Mouse (Mus musculus): ENCODE results near the gene Txnip. TPM values are rescaled to one million over a fixed set of nuclear protein-coding genes. Genes with fewer than 3 reads are reported as not detected.

The Txnip gene
- polyA plus RNA-seq, 1 experiment: 423 TPM

GRCm38 (mm10) chr3:96571896-96572698 lies 14.3 kb downstream of the Txnip start:
- TF ChIP-seq CTCF (IDR thresholded peaks at IDR 0.05; ENCODE audit: extremely low read depth, insufficient read depth, insufficient read length, insufficient replicate concordance) (no peak), POLR2A (IDR thresholded peaks at IDR 0.05; ENCODE audit: low read depth, low read length) (no peak)
- H3K27ac ChIP-seq (ENCODE audit: insufficient read depth, low read length): peak overlapping the region; percentile 50
- H3K36me3 ChIP-seq (ENCODE audit: control insufficient read depth, insufficient read depth, low read length): no peaks in the 10 kb centered on the region
- no peaks in the 10 kb centered on the region for H3K27me3 ChIP-seq (ENCODE audit: control insufficient read depth, insufficient read depth, low read length)
- H3K4me1 ChIP-seq (ENCODE audit: control insufficient read depth, insufficient read depth, insufficient read length): peaks cover 22% of the 10 kb centered on the region
- no peak overlapping the region for H3K4me3 ChIP-seq (ENCODE audit: extremely low read depth, insufficient read depth, insufficient read length)
- WGBS: 66% methylated on average over 16 of the region's 16 CpGs
- DNase-seq (ENCODE audit: low read depth in 1 of 2, low spot score in 2 of 2): no peak

GRCm38 (mm10) chr3:96573611-96574511 lies 16.1 kb downstream of the Txnip start:
- Histone ChIP-seq H3K27me3 (ENCODE audit: control insufficient read depth, insufficient read depth, low read length) (no peaks in the 10 kb centered on the region), H3K4me3 (ENCODE audit: extremely low read depth, insufficient read depth, insufficient read length) (no peak overlapping the region), H3K27ac (ENCODE audit: insufficient read depth, low read length) (no peak overlapping the region), H3K4me1 (ENCODE audit: control insufficient read depth, insufficient read depth, insufficient read length) (peaks cover 19% of the 10 kb centered on the region; the same call in 1 of the 2 replicates), H3K36me3 (ENCODE audit: control insufficient read depth, insufficient read depth, low read length) (no peaks in the 10 kb centered on the region)
- DNase-seq (ENCODE audit: low read depth in 1 of 2, low spot score in 2 of 2): no peak
- no peak for TF ChIP-seq CTCF (IDR thresholded peaks at IDR 0.05; ENCODE audit: extremely low read depth, insufficient read depth, insufficient read length, insufficient replicate concordance)
- TF ChIP-seq POLR2A (IDR thresholded peaks at IDR 0.05; ENCODE audit: low read depth, low read length): no peak
- WGBS: 88% methylated on average over 19 of the region's 19 CpGs

GRCm38 (mm10) chr3:96575272-96575984 lies 17.7 kb downstream of the Txnip start:
- WGBS: 92% methylated on average over 8 of the region's 8 CpGs
- Histone ChIP-seq H3K27ac (ENCODE audit: insufficient read depth, low read length) (peak overlapping the region; percentile 79), H3K4me1 (ENCODE audit: control insufficient read depth, insufficient read depth, insufficient read length) (peaks cover 24% of the 10 kb centered on the region; the same call in 1 of the 2 replicates), H3K4me3 (ENCODE audit: extremely low read depth, insufficient read depth, insufficient read length) (no peak overlapping the region), H3K27me3 (ENCODE audit: control insufficient read depth, insufficient read depth, low read length) (no peaks in the 10 kb centered on the region), H3K36me3 (ENCODE audit: control insufficient read depth, insufficient read depth, low read length) (no peaks in the 10 kb centered on the region)
- no peak for DNase-seq (ENCODE audit: low read depth in 1 of 2, low spot score in 2 of 2)
- TF ChIP-seq CTCF (IDR thresholded peaks at IDR 0.05; ENCODE audit: extremely low read depth, insufficient read depth, insufficient read length, insufficient replicate concordance): no peak
- no peak for TF ChIP-seq POLR2A (IDR thresholded peaks at IDR 0.05; ENCODE audit: low read depth, low read length)

GRCm38 (mm10) chr3:96576005-96576658 lies 18.4 kb downstream of the Txnip start:
- TF ChIP-seq POLR2A (IDR thresholded peaks at IDR 0.05; ENCODE audit: low read depth, low read length) (no peak), CTCF (IDR thresholded peaks at IDR 0.05; ENCODE audit: extremely low read depth, insufficient read depth, insufficient read length, insufficient replicate concordance) (no peak)
- WGBS: 22% methylated on average over 14 of the region's 14 CpGs
- no peak for DNase-seq (ENCODE audit: low read depth in 1 of 2, low spot score in 2 of 2)
- Histone ChIP-seq H3K27me3 (ENCODE audit: control insufficient read depth, insufficient read depth, low read length) (no peaks in the 10 kb centered on the region), H3K36me3 (ENCODE audit: control insufficient read depth, insufficient read depth, low read length) (no peaks in the 10 kb centered on the region), H3K27ac (ENCODE audit: insufficient read depth, low read length) (peak overlapping the region; percentile 79), H3K4me3 (ENCODE audit: extremely low read depth, insufficient read depth, insufficient read length) (peak overlapping the region; percentile 49), H3K4me1 (ENCODE audit: control insufficient read depth, insufficient read depth, insufficient read length) (peaks cover 24% of the 10 kb centered on the region; the same call in 1 of the 2 replicates)

- WGBS: 18% methylated on average over 17 of the region's 17 CpGs
- DNase-seq (ENCODE audit: low read depth in 1 of 2, low spot score in 2 of 2): peak; percentile 78 to 93
Observed at GRCm38 (mm10) chr3:96576690-96577541, 19.2 kb downstream of the Txnip start, which contains the start of gene Gm16253. TSS of gene Gm16253 (plus strand) at chr3:96576984.

More at GRCm38 (mm10) chr3:96576690-96577541, 19.2 kb downstream of the Txnip start, which contains the start of gene Gm16253:
- TF ChIP-seq CTCF (IDR thresholded peaks at IDR 0.05; ENCODE audit: extremely low read depth, insufficient read depth, insufficient read length, insufficient replicate concordance) (no peak), POLR2A (IDR thresholded peaks at IDR 0.05; ENCODE audit: low read depth, low read length) (peak; percentile 52)
- Histone ChIP-seq H3K4me1 (ENCODE audit: control insufficient read depth, insufficient read depth, insufficient read length) (peaks cover 19% of the 10 kb centered on the region; the same call in 1 of the 2 replicates), H3K27me3 (ENCODE audit: control insufficient read depth, insufficient read depth, low read length) (no peaks in the 10 kb centered on the region), H3K27ac (ENCODE audit: insufficient read depth, low read length) (peak within 1 kb of the TSS; percentile 79), H3K4me3 (ENCODE audit: extremely low read depth, insufficient read depth, insufficient read length) (peak within 1 kb of the TSS; percentile 49), H3K36me3 (ENCODE audit: control insufficient read depth, insufficient read depth, low read length) (no peaks in the 10 kb centered on the region)

All from spleen, adult 2 months (tissue).